Mouse (Mus musculus): ENCODE measurements around the gene Pkd1l3.

Gene Pkd1l3

DNA sequence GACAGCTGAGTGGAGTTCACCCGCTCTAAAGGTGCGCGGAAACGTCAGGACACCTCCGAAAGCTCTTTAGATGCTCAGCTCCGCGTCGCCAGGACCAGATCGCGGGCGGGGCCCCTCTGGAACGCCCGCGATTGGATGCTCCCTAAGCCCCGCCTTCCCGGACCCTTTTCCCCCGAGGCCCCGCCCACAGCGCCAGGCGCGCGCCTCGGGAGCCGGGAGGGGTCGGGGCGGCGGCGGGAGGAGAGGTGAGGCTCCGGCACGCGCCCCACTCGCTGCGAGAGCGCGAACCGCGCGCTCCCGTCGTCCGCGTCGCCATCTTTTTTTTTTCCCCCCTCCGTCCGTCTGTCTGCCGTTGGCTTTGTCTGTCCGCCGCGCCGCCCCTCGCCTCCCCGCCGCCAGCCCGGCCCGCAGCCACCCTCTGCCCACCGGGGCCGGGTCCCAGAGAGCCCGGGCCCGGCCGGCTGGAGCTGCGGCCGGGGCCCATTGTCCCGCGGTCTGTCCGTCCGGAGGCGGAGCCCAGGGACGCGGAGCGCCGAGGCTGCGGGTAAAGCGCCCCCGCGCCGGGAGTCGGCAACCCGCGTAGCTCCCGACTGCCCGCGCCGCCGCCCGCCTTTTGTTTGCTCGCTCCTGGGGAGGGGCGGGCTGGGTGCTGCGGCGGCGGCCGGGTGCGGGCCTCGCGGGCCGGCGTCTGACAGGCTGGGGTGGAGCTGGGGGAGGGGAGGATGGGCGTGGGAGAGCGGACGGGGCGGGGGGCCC lies 91.2 kb downstream of the Pkd1l3 start, which contains the start of gene Zfp821:
Gene Zfp821, plus strand, starts transcription at position 227 of the 756 bp plus-strand sequence.
- peak; percentile 95 for DNase-seq

DNA sequence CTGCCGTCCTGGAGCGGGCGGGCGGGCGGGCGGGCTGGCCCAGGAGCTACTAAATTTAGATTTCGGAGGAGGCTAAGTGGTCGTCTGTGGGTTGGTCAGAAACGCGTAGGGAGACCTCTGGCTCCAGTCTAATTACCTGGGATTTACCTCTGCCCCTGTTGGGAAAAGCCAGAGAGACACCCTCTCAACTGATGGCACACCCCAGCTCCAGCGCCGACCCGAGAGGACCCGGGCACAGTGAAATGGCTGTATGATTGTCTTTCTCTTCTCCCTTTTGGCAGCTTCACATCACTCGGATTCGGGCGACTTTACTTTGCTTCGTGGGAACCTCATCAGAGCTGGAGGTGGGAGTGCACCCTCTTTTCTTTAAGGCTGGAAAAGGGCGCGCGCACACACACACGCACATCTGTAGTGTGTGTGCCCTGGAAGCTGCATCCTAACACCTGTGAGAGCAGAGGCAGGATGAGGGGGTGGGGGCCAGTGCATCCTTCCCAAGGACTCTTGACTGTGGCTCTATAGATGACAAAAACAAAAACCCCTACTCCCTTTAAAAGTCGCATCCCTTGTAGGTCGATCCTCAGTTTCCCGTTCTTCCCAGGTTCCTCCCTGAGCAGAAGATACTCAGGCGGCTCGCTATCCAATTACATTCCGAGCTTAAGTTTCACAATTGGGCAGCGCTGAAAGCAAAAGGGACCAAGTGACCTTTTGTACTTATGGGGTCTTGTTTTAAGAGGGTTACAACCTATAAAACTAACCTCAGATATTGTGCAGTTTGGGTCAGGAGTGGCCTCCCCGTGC lies 92.0 kb downstream of the Pkd1l3 start:
- no peak for DNase-seq

DNA sequence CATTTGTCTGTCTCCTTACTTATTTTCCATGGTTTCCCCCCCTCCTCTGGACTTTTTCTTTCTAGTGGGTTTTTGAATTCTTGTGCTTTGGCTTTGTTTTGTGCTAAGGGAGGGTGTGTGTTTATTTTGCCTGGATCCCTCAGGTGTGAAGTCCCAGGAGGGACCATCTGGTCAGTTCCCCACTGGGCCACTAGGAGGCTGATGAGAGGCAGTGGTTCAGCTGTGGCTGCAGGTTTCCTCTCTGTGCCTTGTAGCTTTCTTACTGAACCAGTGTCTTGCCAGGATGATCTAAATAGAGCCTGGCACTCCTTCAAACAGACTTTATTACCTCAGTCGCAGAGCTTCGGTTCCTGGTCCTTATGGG lies 92.5 kb downstream of the Pkd1l3 start:
- DNase-seq = peak; percentile 56

DNA sequence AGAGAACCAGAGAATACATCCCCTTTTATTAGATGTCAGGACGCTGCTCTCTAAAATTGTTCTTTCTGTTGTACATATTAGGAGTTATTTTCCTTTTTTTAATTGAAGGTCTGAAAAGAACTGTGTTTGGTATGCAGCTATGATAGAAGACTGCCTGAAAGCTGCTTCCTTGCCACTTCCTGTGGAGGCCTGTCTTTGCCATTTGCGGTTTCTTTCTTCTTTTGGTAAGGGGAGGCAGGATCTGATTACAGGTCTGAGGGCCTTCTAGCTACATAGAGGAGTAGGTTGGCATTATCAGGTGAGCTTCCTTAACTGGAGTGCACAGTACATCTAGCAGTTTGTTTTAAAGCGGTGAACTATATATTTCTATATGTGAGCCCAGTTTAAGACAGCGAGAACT lies 93.6 kb downstream of the Pkd1l3 start:
- no peak for DNase-seq

DNA sequence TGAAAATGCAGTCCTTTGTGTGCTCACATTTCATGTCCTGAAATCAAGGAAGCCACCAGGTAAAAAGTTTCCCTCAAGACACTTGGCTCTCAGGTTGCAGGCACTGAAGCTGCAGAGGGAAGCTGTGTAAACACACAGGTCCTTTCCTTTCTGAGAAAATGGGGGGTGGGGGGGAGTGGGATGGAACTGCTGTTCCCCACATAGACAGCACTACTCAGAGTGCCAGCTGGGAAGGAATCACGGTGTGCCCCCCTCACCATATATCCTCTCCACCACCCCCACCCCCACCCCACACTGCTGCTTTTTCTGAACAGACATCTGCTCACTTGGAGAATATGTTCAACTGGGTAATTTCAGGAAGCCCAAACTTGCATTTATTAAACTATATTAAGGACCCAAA lies 98.2 kb downstream of the Pkd1l3 start:
- DNase-seq = no peak

DNA sequence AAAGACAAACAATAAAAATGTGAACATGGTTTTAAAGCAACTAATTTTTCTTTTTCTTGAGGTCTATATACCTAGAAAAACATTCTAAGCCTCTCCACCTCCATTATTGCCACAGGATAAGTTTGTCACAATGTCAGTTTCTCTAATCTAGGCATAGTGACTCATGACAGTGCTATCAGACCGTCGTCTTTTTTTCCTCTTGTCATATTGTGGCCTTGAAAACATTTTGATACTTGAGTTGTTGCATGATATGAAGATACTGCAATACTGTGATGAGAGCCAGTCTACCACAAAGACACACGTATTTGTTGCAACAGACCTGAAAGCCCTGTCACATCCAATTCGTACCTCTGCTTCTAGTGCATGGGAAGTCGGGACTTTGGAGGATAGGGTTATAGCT lies 100.6 kb downstream of the Pkd1l3 start:
- no peak for DNase-seq
